Mouse (Mus musculus): ENCODE results near the gene Tmem136. TPM values are rescaled to one million over a fixed set of nuclear protein-coding genes. Genes with fewer than 3 reads are reported as not detected.

The Tmem136 gene
- total RNA-seq, 2 experiments from 2014 or later: 1.1 to 3.2 TPM

- intact Hi-C loops (cut with DNase I): no loop called here
- DNase-seq: no peak
These were observed 31.6 kb downstream of the Tmem136 start for GRCm38 (mm10) chr9:43084496-43085362.

GRCm38 (mm10) chr9:43083441-43084055 is 32.8 kb downstream of the Tmem136 start:
- DNase-seq: no peak
- intact Hi-C loops (cut with DNase I): no loop called here

DNA sequence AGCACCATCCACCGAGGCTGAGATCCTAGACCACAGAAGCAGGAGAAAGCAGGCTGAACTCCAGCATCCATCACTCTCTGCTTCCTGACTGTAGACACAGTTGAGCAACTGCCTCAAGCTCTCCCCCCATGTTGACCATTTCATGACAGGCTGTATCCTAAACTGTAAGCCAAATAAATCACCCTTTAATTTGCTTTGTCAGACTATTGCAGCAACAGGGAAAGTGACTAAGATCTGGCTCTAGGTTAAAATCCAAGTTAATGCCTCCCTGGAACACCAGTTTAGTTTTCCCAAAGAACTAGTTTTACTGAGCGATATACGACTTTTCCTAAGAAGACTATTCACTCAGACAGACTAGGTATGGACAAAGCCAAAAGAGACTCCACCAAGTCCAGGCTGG is 37.7 kb downstream of the Tmem136 start:
- DNase-seq: no peak
- intact Hi-C loops (cut with DNase I): no loop called here

GRCm38 (mm10) chr9:43076163-43076562 is 40.2 kb downstream of the Tmem136 start:
- intact Hi-C loops (cut with DNase I): no loop called here
- DNase-seq: no peak

- DNase-seq: no peak
- intact Hi-C loops (cut with DNase I): no loop called here
These were observed 41.8 kb downstream of the Tmem136 start for GRCm38 (mm10) chr9:43074611-43075010.

- intact Hi-C loops (cut with DNase I): no loop called here
- no peak for DNase-seq
These were observed 44.6 kb downstream of the Tmem136 start for GRCm38 (mm10) chr9:43071741-43072140.

GRCm38 (mm10) chr9:43071176-43071575 is 45.2 kb downstream of the Tmem136 start:
- DNase-seq: no peak
- intact Hi-C loops (cut with DNase I): no loop called here

- intact Hi-C loops (cut with DNase I): no loop called here
- no peak for DNase-seq
These were observed 45.8 kb downstream of the Tmem136 start for GRCm38 (mm10) chr9:43070566-43070965.

- intact Hi-C loops (cut with DNase I): no loop called here
These were observed 46.2 kb downstream of the Tmem136 start for GRCm38 (mm10) chr9:43070153-43070552.

GRCm38 (mm10) chr9:43067896-43068295 is 48.5 kb downstream of the Tmem136 start:
- intact Hi-C loops (cut with DNase I): loop anchor here (5.0 kb wide), 1 partner anchor 34 kb away; no protein-coding TSS in a partner anchor
- no peak for DNase-seq

More at GRCm38 (mm10) chr9:43070153-43070552, 46.2 kb downstream of the Tmem136 start:
- DNase-seq: no peak

- DNase-seq: no peak
- intact Hi-C loops (cut with DNase I): loop anchor here (5.0 kb wide), 1 partner anchor 37 kb away; no protein-coding TSS in a partner anchor
These were observed 51.1 kb downstream of the Tmem136 start for GRCm38 (mm10) chr9:43065231-43065630.

DNA sequence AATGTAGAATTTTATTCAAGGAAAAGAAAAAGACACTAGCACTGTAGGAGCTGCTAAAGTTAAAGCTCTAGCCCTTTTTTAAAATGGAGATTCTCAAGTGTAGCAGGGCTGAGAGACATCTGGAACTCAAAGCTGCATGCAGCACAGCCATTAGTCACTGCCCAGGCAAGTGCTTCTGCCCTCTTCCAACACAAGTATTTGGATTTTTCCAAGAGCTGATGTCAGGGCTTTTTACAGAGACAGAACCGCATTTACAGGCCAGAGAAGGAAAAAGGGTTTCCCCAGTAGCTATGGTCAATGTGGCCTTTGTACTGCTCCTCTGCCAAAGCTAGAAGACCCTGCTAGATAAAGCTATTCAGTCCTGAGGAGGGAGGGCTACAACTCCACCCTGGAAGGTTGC is 54.8 kb downstream of the Tmem136 start:
- intact Hi-C loops (cut with DNase I): no loop called here
- DNase-seq: no peak

Other genes starting within 250 kb of the Tmem136 start
- gene Grik4, start 172.1 kb downstream of the Tmem136 start, total RNA-seq (2021): under 1 TPM in 1 of 2 experiments, not detected in 1; 0.17 TPM
- gene Arhgef12, start 9.3 kb downstream of the Tmem136 start, total RNA-seq (2021): 10 to 100 TPM; 44.9 to 45.2 TPM
- gene Pou2f3, start 93.8 kb upstream of the Tmem136 start, total RNA-seq (2021): not detected
- 10 to 100 TPM in 1 of 2 experiments, 1 to 10 TPM in 1; 5.4 to 10.7 TPM for gene Oaf, start 123.3 kb upstream of the Tmem136 start, total RNA-seq (2021)
- under 1 TPM; 0.10 TPM for gene Trim29, start 194.3 kb upstream of the Tmem136 start, total RNA-seq (2021)

Measured in gastrocnemius, postnatal 36 days (tissue).